Mouse (Mus musculus) skeletal muscle tissue, adult 2 months (tissue): ENCODE results near the gene Eif3i.
"Not testable (repeated sequence)": the region's sequence is repeated elsewhere in the genome, so short reads cannot be mapped to it uniquely, and the experiment has no call there.

Source experiments
- DNase-seq: peaks from one replicate; pipeline ENCODE4 v3.0.0-alpha.2; 2012; ENCODE audit warnings: low read depth, low spot score

Eif3i gene

GRCm38 (mm10) chr4:129573430-129573829 is 27.0 kb downstream of the Eif3i start, which contains the start of gene Lck:
Gene Lck, minus strand, starts transcription at chr4:129573641.
- DNase-seq = no peak

- DNase-seq = no peak
Measured at GRCm38 (mm10) chr4:129573093-129573370, 27.4 kb downstream of the Eif3i start.

- DNase-seq = no peak
Measured at GRCm38 (mm10) chr4:129572236-129573092, 28.0 kb downstream of the Eif3i start.

- DNase-seq = no peak
Measured at GRCm38 (mm10) chr4:129571551-129572084, 28.8 kb downstream of the Eif3i start.

DNA sequence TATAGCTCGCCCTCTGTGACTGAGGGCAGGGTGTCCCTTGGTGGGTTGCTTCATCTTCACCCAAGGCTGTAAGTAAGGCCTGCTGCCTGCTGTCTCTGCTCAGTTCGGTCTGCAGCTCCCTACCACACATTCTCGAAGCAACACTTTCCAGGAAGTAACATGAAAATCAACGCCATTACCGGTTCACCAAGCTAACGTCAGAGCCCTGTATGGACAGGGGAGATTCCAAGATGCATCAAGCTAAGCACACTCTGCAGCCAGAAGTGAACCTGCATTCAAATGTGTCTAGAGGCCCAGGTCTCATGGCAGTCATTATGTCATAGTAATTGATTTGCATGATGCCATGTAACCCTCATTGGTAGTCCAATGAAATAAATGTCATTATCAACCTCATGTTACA is 30.4 kb downstream of the Eif3i start:
- no peak for DNase-seq

DNA sequence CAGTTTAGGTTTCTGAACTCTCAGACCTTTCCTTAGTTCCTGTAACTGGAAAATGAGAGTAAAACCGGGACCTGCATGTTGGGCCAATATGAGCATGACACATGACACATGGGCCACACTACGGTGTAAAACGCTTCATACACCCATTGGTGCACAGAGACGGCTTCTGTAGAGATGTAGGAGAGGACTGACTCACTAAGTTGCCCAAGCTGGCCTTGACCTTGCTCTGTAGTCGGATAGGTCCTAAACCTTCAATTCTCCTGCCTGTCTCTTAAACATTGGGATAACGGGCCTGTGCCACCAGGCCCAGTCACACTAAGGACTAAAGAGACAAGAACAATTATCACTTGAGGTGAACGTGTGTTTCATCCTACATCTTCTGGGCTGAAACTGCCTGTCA is 32.1 kb downstream of the Eif3i start:
- DNase-seq = no peak

DNA sequence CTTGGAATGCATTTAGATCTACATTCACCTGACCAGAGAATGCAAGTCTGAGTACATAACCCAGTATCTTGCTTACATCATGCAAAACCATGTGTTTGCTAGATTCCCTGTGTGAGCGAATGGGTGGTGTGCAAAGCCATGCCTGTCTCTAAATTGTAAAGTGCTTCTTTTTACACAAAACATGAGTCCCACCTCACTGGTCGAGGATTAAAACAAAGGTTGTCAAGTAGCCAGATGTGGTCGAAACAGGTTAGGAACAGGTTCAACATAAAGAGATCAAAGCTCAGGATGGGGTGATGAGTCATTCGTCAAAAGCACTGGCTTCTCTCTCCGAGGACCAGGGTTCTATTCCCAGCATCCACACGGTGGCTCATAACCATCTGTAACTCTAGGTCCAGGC is 35.3 kb downstream of the Eif3i start:
- no peak for DNase-seq

DNA sequence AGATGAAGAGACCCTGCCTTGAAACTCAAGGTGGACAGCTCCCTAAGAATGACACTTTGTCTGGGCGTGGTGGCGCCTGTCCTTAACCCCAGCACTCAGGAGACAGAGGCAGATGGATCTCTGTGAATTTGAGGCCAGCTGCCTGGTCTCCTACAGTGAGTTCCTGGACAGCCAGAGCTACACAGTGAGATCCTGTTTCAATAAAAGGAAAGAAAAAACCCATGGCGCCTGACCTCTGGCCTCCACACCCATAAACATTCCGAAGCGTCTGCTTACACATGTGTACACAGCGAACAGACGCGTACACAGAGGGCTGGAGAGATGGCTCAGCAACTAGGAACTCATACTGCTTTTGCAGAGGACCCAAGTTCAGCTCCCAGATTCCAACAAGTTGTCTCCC is 36.7 kb downstream of the Eif3i start:
- no peak for DNase-seq

GRCm38 (mm10) chr4:129561184-129561583 is 39.3 kb downstream of the Eif3i start:
- DNase-seq = no peak

DNA sequence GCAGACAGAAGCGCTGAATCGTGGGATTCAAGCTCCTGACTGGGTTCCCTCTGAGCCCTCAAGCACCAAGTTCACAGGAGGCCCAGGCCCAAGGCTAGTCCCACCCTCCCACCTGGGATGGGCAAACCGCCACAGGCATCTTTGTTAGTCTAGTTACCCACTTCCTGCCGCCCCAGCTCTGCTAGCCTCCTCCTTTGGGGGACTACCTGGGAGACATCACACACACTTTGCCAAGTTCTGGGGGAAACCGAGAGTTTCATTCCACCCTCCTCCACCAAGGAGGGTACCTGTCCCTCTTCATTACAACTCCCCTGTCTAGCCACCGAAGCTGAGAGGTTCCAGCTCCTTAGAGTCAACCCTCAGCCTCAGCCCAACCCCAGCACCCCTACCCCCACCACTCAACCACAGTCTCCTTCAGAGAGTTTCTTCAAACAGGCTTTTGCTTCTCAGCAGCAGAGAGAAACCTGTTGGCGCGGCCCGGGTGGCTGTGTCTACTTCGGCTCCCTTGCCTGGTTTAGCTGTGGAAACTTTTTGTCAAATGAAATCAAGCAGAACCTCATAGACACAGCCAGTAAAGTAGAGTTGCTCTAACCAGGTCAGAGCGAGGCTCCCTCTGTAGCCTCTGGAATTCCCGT is 42.0 kb downstream of the Eif3i start:
- DNase-seq = no peak

- DNase-seq = no peak
Measured at GRCm38 (mm10) chr4:129557256-129557808, 43.1 kb downstream of the Eif3i start.

GRCm38 (mm10) chr4:129556532-129557223 is 43.8 kb downstream of the Eif3i start:
- DNase-seq = peak; percentile 64

DNA sequence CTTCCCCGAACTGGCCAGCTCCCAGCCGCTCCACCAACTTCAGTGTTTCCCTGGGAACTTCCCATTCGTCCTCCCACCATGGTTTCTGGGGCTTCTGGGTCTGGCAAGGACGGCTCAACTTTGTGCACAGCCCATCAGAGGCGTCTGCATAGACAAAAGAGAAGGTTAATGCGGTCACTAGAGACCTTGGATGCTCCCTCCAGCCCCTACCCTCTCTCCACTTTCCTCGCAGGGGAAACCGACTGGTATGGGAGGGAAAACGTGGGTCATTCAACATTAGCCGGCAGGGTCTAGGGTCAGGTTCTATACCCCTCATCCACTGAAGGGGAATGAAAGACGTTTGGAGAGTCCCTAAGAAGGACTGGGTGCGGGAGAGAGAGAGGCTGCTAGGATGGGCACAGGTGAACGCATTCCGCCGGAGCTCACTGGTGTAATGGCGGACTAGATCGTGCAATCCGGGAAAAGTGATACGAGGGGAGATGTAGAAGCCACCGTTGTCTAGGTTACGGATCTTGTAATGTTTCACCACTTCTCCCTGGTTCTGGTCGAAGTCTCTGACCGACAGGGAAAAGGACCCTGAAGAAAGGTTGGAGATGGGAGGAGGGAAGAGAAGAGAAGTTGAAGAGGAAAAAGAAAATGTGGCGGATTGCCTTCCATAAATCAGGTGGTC is 44.5 kb downstream of the Eif3i start:
- no peak for DNase-seq

- no peak for DNase-seq
Measured at GRCm38 (mm10) chr4:129555421-129555861, 45.0 kb downstream of the Eif3i start.

GRCm38 (mm10) chr4:129554512-129554911 is 45.9 kb downstream of the Eif3i start:
- not testable (repeated sequence) for DNase-seq

DNA sequence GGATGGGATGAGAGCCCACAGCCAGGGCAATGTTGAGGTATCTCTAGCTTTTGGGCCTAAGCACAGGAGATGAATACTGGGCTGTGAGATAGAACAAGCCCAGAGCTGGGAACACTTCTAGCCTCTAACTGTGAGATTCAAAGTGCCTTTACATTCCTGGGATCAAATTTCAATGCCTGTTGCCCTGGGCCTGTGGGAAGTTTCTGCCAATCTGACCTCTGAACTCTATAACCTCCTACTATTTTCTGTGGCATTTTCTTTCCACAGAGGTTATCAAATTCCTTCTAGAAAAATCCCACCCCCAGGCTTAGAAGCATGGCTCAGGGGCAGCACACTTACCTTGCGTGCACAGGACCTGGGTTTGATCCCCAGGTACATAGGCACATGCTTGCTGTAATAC is 50.2 kb downstream of the Eif3i start:
- no peak for DNase-seq

DNA sequence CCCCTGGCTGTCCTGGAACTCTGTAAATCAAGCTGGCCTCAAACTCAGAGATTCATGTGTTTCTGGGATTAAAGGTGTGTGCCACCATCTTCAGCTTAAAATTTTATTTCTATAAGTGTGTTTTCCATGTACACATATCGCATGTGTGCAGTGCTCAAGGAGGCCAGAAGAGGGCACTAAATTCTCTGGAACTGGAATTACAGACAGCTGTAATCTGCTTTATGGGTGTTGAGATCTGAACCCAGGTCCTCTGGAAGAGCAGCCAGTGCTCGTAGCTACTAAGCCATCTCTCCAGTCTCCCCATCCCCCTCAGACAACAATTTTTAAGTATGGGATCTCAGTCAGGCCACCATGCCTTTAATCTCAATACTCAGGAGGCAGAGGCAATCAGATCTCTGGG is 51.1 kb downstream of the Eif3i start:
- no peak for DNase-seq

DNA sequence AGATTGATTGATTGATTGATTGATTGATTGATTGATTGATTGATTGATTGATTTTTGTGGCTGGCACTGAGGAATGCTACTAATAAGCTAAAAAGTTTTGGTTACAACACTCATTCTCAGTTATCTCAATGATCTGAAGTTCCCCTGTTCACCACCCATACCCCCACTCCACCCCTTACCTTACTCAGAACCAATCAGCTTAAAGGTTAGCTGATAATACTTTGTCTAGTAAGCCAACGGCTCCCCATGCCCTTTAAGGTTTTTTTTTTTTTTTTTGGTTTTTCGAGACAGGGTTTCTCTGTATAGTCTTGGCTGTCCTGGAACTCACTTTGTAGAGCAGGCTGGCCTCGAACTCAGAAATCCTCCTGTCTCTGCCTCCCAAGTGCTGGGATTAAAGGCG is 52.8 kb downstream of the Eif3i start:
- not testable (repeated sequence) for DNase-seq

GRCm38 (mm10) chr4:129544106-129544505 is 56.3 kb downstream of the Eif3i start:
- no peak for DNase-seq

- peak; percentile 95 for DNase-seq
Measured at GRCm38 (mm10) chr4:129542592-129543141, 57.8 kb downstream of the Eif3i start, which contains the start of gene Hdac1. Gene Hdac1, minus strand, starts transcription at chr4:129542713.
